Mouse (Mus musculus): ENCODE measurements around the gene Synpo2l.

The Synpo2l gene

DNA sequence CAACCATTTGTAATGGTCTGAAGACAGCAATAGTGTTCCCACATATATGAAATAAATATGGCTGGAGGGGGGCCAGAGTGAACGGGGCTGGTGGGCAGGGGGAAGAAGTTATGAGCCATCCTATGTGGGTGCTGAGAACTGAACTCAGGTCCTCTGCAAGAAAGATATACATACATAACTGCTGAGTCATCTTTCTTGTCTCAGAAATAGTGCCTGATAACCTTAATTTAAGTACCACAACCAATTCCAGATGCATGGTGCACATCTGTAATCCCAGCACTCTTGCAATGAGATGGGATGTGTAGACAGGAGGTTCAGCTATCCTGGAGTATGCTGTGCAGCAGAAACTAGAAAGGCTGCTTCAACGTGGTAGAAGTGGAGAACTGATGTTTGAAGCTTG, 13.6 kb upstream of the Synpo2l start:
- DNase-seq (ENCODE audit: low spot score): no peak

DNA sequence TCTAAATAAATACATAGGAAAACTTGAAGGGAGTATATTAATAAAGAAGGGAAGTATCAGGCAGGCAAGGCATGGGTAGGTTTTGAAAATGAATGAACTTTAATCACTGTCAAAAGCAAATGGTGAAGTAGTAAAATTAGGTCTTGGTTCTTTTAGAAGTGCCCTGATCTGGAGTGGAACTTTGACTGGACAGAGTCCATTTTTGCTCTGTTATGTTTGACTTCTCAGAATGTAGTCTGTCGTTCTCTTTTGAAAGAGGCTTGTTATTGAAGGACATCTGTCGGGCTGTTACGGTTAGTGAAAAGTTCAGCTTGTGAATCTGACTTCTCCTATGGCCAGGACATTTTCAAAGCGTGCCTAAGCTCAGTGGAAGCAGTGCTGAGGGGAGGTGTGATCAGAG, 9.8 kb upstream of the Synpo2l start:
- no peak for DNase-seq (ENCODE audit: low spot score)

DNA sequence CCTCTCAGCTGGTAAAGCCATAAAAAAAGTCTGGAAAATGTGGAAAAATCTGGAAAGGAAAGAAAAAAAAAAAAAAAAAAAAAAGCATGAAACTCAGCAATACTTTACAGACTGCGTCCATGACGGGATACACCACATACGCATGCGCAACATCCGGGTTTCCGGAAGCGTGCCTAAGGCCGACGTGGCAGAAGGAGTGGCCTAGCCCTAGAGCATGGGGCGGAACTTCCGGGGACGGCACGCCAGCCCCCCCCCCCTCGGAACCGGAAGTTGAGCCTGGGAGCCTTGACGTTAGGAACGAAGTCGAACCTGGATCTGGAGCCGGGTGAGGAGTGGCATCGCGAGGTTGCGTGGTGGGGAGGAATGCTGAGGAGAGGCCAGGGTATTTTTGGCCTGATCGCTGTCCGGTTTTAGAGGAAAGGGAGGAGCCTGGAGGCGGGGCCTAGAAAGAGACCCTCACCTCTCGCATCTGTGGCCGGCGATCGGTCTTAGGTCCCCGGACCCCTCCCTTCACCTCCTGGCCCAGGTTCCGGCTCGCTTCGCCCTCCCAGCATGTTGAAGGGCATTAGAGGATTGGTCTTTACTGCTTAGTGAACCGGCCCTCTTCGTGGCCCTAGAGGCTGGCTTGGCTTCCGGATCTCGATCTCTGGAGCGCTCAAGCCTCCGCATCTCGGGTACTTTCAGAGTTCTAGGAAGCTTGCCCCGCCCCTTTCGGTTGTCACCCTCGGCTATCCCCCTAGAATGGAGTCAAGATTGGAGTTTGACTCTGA, 6.1 kb upstream of the Synpo2l start, which contains the start of gene Sec24c:
TSS of gene Sec24c (plus strand) at position 245 of the 770 bp plus-strand sequence.
- DNase-seq (ENCODE audit: low spot score): peak; percentile 98

DNA sequence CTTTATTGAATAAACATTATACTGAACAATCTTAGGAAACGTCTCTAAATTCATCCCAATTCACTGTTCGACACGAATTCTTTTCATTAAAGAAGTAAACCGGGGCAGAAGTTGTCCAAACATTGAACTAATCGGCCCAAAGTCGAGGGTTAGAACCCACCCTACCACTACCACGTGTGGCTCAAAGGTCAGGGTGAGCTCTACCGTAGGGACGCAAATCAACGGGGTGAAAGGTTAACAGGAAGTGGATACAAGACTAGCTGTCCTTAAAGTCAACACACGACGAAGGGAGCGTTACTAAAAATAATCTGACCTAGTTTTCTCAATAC, 5.5 kb upstream of the Synpo2l start:
- no peak for DNase-seq (ENCODE audit: low spot score)

DNA sequence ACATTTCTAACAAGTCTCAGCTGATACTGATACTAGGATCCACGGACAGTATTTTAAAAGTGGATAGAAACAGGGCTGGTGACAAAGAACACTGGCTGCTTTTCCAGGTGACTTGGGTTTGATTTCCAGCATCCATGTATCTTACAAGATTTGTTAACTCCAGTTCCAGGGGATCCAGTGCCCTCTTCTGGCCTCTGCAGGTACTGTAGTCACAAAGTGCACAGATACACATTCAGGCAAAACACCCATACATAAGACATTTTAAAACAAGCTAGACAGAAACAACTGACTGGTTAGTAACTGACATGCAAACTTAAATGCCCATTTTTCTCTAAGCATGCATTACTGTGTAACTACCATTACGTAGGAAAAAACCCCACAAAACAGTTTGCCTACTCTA, 4.8 kb upstream of the Synpo2l start:
- no peak for DNase-seq (ENCODE audit: low spot score)

DNA sequence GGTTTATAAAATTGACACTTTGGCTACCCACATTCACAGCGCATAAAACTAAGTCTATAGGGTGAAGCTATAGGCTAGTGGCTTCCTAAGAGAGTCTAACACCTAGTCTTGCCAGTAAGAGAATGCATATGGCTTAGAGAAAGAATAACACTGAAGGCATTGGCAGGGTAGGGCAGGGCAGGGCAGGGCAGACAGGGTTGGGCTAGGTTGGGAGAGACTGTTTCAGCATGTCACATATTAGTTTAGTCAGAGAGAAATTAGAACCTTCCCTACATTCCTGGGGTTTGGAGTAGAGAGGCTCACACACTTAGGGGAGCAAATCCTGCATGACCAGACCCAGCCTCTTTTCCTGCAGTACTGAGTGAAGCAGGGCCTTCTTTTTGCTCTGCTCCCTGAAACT, 685 bp downstream of the Synpo2l start:
- no peak for DNase-seq (ENCODE audit: low spot score)

DNA sequence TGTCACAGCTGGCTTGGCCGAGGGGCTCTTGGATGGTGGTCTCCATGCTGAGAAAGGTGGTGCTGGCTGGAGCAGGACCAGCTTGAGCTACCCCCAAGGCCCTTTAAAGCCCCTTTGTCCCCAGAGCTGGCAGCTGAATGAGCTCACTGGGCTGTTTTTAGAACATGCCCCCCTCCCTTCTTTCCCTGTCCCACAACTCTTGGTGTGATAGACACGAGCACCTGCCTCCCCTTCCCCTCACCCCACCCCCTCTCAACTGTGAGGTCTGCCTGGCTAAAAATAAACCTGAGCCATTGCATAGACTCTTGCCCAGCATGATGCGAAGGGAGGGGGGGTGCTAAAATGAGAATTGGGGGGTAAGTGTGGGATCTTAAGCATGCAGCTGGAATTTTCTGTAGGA, 3.7 kb downstream of the Synpo2l start:
- DNase-seq (ENCODE audit: low spot score): no peak

DNA sequence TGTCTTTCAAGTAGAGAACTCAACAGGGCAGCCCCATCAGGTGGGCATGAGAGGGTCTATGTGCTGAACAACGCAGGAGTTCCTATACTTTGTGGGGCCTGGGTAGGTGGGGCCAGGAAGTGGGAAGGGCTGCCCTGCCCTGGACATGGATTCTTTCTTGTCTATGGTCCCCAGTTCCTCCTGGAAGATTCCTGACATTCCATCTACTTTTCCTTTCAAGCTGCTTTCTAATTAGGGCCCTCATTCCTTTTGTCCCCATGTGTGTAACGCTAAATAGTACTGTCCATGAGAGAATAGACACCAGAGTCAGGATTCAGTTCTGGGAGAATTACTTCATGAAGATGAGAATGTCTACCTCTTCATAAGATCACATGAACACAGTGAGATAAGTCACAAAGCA, 4.6 kb downstream of the Synpo2l start:
- DNase-seq (ENCODE audit: low spot score): no peak

DNA sequence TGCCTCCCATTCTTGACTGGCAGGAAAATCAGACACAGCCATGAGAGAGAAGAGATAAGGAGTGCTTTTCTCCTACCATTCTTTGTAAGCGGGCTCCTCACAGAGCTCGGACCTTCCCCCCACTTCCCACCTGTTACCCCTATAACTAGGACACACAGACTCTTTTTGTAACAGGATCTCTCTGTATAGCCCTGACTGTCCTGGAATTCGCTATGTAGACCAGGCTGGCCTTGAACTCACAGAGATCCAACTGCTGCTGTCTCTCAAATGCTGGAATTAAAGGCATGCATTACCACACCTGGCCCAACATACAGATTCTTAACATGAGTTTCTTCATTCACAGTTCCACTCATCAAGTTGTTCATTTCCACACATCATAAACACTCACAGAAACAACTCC, 5.4 kb downstream of the Synpo2l start:
- no peak for DNase-seq (ENCODE audit: low spot score)

DNA sequence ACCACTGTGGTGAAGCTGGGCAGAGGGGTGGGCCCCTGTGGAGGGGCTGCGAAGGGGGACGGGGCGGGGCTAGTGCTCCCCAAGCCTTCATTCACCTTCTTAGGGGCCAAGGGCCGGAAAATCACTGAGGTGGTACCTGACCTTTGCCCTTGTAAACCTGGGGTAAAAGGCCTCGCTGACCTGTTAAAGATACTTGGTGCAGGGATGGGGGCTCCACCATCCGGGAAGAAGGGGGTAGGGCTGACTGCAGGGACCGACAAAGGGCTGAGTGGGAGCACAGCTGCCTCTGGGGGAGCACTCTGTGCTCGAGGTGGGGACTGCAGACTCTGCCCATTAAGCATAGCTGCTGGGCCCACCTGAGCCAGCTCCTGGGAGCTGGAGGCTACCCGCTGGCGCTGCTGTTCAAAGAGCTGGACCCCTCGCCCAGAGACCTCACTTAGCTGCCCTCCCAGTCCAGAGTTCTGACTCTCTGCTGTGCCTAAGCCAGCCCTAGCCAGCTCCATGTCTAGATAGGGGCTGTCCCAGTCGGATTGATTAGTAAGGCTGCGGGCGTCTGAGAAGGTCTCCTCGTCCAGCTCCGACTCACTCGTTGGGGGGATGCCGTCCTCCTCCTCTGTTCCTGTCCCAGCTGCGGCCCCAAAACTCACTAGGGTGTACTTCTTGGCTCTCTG, 6.4 kb downstream of the Synpo2l start:
- DNase-seq (ENCODE audit: low spot score): no peak

DNA sequence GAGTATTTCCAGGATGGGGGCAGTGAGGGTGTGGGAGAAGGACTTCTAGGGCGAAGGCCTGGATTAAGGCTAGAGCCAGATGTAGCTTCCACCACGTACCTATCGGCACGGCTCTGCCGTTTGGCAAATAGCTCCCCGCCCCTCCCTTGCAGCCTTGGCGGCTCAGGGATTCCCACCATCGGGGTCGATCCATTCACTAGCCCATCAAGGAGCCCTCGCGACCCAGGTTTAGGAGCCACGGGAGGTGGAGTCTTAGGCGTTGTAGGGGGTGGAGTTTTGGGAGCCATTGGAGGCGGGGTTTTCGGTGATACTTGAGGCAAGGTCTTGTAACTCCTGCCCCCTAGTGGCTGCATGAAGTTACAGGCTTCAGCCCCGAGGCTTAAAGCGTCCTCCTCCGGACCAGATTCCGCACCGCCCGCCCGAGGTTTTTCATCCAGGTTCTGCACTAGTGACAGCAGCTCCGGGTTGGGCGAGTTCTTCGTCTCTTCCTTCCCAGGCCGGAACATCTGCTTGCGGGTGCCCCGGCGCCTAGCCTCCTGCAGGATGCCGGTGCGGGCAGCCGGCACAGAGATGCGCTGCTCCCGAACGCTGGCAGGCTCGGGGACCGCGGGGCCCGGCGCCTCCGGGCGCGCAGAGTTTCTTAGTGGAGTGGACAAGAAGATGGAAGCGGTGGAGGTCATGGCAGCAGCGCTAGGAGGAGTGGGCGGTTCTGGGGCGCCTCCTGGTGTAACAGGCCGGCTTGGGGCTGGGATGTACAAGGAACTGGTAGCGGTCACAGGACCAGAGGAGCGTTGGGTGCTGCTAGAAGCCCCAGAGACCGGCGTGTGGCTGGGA, 7.1 kb downstream of the Synpo2l start:
- peak; percentile 63 for DNase-seq (ENCODE audit: low spot score)

DNA sequence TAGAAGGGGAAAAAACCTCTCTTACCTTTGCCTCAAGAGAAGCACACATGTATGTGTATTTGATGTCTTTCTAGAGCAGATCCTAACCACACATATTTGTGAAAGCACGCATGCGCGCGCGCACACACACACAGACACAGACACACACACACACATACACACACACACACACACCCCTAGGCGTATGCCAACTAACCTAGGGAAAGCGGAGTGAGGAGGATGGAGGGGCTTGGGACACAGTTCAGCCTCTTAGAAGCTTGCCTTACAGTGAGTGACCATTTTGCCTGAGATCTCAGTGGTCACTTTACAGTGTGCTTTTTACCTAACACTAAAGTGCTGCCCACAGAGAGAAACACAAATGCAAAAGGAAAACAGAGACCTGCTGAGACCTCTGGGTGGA, 8.5 kb downstream of the Synpo2l start:
- DNase-seq (ENCODE audit: low spot score): no peak

DNA sequence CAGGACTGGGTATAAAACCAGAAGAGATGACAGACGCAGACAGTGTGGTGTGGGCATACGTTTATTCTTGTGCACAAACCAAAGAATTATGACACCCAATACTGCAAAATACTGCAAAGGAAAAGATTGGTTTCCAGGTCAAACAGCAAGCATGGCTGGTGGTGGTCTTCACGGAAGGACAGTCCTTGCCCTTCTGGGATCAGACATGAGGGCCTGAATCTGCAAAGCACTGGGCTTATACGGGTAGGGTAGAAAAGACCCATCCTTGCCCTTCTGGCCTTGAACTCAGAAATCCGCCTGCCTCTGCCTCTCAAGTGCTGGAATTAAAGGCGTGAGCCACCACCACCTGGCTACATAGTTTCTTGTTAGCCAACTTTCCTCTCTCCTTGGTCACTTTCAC, 9.3 kb downstream of the Synpo2l start:
- no peak for DNase-seq (ENCODE audit: low spot score)

DNA sequence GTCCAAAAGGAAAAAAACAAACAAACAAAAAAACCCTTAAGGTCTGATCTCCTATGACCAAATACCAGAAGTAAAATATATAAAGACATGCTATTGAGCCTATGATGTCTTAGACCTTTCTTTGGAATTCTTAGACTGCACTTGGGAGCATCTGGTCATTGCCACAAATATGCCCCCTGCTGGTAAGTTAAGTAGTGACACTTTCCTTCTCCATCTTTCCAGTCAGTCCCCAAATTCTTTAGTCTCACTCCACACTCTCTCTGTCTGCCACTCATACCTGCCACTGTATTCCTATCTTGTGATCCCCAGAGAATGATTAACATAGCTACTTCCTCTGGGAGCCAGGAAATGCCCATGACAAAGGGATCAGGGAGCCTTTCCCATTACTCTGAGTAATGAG, 9.8 kb downstream of the Synpo2l start:
- DNase-seq (ENCODE audit: low spot score): no peak

DNA sequence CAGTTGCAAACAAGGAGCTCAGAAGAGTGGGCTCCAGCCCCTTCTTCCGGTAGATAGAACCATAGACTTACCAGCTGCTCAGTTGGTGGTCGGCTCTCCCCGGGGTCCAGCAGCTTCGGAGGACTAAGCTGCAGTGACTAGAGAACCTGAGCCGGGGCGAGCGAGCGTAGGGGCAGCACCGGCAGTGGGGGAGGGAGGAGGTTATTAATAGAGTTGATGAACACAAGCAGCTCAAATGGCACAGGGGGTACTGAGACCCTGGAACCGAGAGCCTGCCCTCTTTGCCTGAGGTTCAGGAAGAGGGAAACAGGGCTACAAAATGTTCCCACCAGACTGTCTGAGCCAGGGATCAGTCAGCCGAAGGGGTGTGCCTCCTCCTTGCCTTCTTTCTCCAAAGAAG, 11.8 kb downstream of the Synpo2l start, which contains the start of gene Myoz1:
TSS of gene Myoz1 (minus strand) at position 180 of the 400 bp plus-strand sequence.
- no peak for DNase-seq (ENCODE audit: low spot score)

DNA sequence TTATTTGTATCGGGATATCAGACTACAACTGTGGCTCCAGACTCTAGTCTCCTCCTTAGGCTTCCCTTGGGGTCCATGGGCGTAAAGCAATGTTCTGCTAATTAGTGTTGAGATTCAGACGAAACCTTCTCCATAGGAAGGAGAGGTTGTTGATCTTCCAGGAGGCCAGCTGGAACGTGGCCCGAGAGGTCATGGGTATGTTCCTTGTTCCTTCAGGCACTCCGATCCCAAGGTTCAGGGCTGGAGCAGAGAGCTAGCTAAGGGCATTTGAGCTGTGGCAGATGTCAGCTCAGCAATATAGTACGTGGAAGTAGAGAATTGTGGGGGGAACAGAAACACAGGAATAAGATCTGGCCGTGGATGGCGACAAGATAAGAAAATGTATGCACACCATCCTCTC, 12.4 kb downstream of the Synpo2l start:
- DNase-seq (ENCODE audit: low spot score): no peak

DNA sequence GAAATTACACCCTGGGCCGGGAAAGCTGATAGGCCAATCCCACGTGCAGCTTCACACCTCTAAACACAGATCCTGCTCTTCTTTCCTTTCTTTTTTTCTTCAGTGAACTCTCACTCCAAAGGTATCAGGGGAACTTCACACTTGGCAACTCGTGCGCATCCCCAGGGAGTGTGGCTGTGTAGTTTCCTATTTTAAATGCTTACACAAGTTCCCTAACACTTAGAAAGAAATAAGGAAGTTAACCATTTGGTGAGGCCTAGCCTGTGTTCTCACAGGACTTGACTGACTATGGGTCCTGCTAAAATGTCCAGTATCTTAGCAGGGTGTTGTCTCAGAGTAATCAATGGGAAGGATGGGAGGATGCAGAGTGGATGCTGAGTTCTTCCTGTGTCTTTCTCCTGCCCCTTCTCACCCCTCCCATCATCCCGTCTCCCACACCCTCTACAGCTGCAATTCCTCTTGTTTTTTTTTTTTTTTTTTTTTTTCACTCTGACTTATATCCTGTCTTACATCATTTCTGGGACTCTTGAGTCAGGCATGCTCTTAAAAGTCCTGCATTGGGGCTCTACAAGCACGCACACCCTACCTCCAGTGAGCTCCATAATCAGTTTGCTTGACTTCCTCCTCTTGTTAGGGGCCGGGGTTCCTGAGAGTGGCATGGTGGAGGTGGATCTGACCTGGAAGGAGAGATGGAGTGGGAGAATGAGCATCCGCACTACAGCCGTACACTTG, 13.3 kb downstream of the Synpo2l start:
- no peak for DNase-seq (ENCODE audit: low spot score)

DNA sequence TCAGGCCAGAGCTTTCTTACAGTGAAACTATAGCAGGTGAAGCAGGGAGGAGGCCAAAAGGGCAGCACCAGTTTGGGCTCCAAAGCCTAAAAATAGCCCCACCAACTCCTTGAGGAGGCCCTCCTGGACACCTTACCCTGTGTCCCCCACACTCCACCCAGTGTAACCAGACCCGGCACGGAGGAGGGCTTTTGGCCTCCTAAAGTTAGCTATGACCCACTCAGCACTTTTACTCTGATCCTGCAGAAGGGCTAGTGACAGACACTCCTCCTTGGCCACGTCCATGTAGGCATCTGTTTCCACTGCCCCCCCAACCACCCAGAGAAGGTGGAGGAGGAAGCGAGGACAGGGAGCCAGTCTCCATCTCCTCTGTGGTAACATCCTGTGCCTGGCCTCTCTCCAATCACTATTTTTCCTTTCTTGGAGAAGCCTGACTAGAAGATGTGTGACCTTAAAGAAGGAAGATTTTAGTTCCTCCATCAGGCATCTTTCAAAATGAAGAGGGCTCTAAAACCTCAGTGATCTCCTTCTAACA, 16.4 kb downstream of the Synpo2l start:
- no peak for DNase-seq (ENCODE audit: low spot score)

DNA sequence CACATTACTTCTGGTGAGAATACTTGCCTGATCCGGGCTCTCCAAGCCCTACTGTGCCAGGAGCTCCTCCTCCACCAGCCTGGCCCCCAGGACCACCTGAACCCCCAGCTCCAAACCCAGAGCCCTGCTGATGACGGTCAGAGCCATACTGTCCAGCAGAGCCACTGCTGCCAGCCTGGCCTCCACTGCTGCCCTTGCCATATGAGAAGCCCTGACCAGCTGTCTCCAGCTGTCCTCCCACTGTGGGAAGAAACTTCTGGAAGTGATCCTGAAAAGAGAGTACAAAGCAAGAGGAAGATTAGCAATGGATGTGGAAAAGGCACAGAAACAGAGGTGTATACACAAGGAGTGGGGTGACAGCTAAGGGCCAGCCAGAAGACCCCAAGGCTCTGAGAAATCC, 17.2 kb downstream of the Synpo2l start:
- no peak for DNase-seq (ENCODE audit: low spot score)

DNA sequence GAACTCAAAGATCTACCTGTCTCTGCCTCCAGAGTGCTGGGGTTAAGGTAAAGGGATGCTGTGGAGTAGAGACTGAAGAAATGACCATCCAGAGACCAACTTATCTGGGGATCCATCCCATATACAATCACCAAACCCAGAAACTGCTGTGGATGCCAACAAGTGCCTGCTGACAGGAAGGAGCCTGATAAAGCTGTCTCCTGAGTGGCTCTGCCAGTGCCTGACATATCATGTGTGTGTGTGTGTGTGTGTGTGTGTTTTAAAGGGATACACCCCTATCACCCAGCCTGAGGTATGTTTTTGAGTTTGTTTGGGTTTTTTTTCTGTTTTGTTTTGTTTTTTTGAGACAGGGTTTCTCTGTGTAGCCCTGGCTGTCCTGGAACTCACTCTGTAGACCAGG, 21.8 kb downstream of the Synpo2l start:
- DNase-seq (ENCODE audit: low spot score): no peak

DNA sequence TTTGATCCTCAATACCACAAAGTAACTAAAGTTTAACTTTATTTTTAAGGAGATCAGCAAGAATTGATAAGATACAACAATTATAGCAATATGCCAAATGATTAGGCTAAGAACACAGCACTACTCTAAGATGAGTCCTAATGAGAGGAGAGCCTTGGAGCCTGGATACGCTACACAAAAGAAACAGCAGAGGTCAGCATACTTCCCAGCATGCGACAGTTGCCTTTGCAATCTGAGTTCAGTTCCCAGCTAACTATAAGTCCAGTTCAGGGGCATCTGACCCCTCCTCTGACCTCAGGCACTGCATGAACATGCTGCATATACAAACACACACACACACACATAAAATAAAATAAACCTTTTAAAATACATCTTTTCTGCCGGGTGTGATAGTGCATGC, 22.6 kb downstream of the Synpo2l start:
- no peak for DNase-seq (ENCODE audit: low spot score)

DNA sequence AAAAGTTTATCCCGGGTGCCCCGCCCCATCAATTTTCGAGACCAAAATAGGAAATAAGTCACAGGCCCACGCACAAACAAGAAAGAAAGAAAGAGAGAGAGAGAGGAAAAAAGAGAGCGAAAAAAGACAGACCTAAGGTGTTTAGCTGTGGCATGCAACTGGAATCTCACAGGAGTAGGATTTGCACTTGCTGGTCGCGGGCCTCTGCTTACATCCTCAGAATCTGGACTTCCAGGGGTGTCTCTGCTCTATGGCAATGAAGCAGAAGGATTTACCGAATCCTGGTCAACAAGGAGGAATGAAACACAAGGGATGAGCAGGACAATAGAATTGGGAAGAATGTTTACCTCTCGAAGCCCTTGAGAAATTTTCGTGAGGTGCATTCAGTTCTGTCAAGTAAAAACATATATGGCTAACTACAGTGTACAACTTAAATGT, 26.7 kb downstream of the Synpo2l start:
- DNase-seq (ENCODE audit: low spot score): no peak

Measured in urinary bladder, postnatal 10 days (tissue).